ENCODE assay signal across 10 mouse cellular contexts in genomic region chr9:110726867-110727266, GRCm38 (mm10). TPM values are rescaled to one million over a fixed set of nuclear protein-coding genes. Genes with fewer than 3 reads are reported as not detected.
DNase-seq lines count a peak whose midpoint lies in the region; ATAC-seq and TF ChIP-seq lines count a peak whose summit lies in the region.
"Had no signal": no experiment of that assay in that cellular context is flagged by ENCODE, and none has a peak within 500 bp of the region (broad histone marks: within the 10 kb centered on the region; RNA-seq: fewer than 3 reads in every experiment).

No protein-coding gene starts in this region.

- no peaks in the 10 kb centered on the region for H3K9me3 ChIP-seq in midbrain, embryonic 12.5 days

- H3K27me3 ChIP-seq in cerebellum, adult 2 months (ENCODE audit: control insufficient read depth, insufficient read depth, low read length): no peaks in the 10 kb centered on the region
- H3K27me3 ChIP-seq in thymus, adult 2 months (ENCODE audit: control insufficient read depth, insufficient read depth, low read length): no peaks in the 10 kb centered on the region; the same call in 1 of the 2 replicates
- H3K27me3 ChIP-seq in midbrain, embryonic 12.5 days: peaks cover 62% of the 10 kb centered on the region

- peak overlapping the region; percentile 34; the same call in 1 of the 2 replicates for H3K9ac ChIP-seq in midbrain, embryonic 12.5 days (replicated peaks)

- TF ChIP-seq POLR2A in cerebellum, adult 2 months (IDR thresholded peaks at IDR 0.05; ENCODE audit: borderline replicate concordance, insufficient read depth, low read length): no peak
- TF ChIP-seq POLR2A in thymus, adult 2 months (IDR thresholded peaks at IDR 0.05; ENCODE audit: control insufficient read depth, extremely low read depth, insufficient read depth, low read length, poor library complexity): no peak

- H3K4me2 ChIP-seq in midbrain, embryonic 12.5 days (replicated peaks): peak overlapping the region; percentile 45

- H3K27ac ChIP-seq in cerebellum, adult 2 months (ENCODE audit: insufficient read depth, low read length): no peak overlapping the region
- H3K27ac ChIP-seq in thymus, adult 2 months (ENCODE audit: control insufficient read depth, insufficient read depth, low read length): no peak overlapping the region
- H3K27ac ChIP-seq in midbrain, embryonic 12.5 days (replicated peaks): no peak overlapping the region

- H3K36me3 ChIP-seq in thymus, adult 2 months (ENCODE audit: control insufficient read depth, insufficient read depth, low read length): no peaks in the 10 kb centered on the region
- peaks cover 16% of the 10 kb centered on the region; the same call in 1 of the 2 replicates for H3K36me3 ChIP-seq in midbrain, embryonic 12.5 days

- peak overlapping the region; percentile 8 for H3K4me3 ChIP-seq in cerebellum, adult 2 months (replicated peaks; ENCODE audit: insufficient read depth, low read depth, low read length)
- H3K4me3 ChIP-seq in thymus, adult 2 months (ENCODE audit: control insufficient read depth, insufficient read depth, low read length): peak overlapping the region; percentile 3; the same call in 1 of the 2 replicates
- H3K4me3 ChIP-seq in midbrain, embryonic 12.5 days: peak overlapping the region; percentile 26

- ATAC-seq in midbrain, embryonic 12.5 days (ENCODE audit: low FRiP score, low read depth): no peak

- peaks cover 13% of the 10 kb centered on the region for H3K4me1 ChIP-seq in cerebellum, adult 2 months (ENCODE audit: control insufficient read depth, insufficient read depth, low read length)
- peaks cover 15% of the 10 kb centered on the region for H3K4me1 ChIP-seq in thymus, adult 2 months (replicated peaks; ENCODE audit: control insufficient read depth, insufficient read depth, low read length)
- peaks cover 22% of the 10 kb centered on the region for H3K4me1 ChIP-seq in midbrain, embryonic 12.5 days

- DNase-seq in cerebellum, adult 2 months: no peak
- no peak for DNase-seq in cerebellum, adult 11-12 months
- DNase-seq in thymus, adult 2 months: peak; percentile 29
- DNase-seq in thymus, adult 18-20 months: no peak
- no peak for DNase-seq in spleen, adult 12 weeks (ENCODE audit: low spot score)
- no peak for DNase-seq in liver
- no peak for DNase-seq in frontal cortex, postnatal 14 days (ENCODE audit: low spot score in 2 of 2)
- DNase-seq: adrenal gland, adult 8-10 months; kidney, postnatal 25 days had no signal

- WGBS in cerebellum, adult 2 months: 15% methylated on average over 33 of the region's 33 CpGs
- 3% methylated on average over 33 of the region's 33 CpGs for WGBS in thymus, adult 2 months
- 14% methylated on average over 32 of the region's 33 CpGs for WGBS in midbrain, embryonic 12.5 days

- no peak for TF ChIP-seq CTCF in cerebellum, adult 2 months (IDR thresholded peaks at IDR 0.05; ENCODE audit: borderline replicate concordance, insufficient read depth, low read depth, low read length)
- no peak for TF ChIP-seq CTCF in thymus, adult 2 months (IDR thresholded peaks at IDR 0.05; ENCODE audit: borderline replicate concordance, control insufficient read depth, extremely low read depth, insufficient read depth, low read length, poor library complexity)

RNA-seq across cellular contexts. Expression of gene Myl3, which starts 14.8 kb away (rescaled TPM):
- 0.43 and 0.51 TPM in 2 replicates for polyA plus RNA-seq in cerebellum, adult 2 months (2012; rRNA removed)
- 2.4 and 293 TPM in 2 replicates for polyA plus RNA-seq in thymus, adult 2 months (2012; rRNA removed)
- 1.2 and 1.3 TPM in 2 replicates for polyA plus RNA-seq in midbrain, embryonic 12.5 days (2016; fragmentation: Nextera tagmentation; extraction: Ambion mirVana)

RNA-seq across cellular contexts. Expression of gene Pth1r, which starts 20.1 kb away (rescaled TPM):
- polyA plus RNA-seq in cerebellum, adult 2 months (2012; rRNA removed): 12.5 and 12.9 TPM in 2 replicates
- 5.4 and 5.8 TPM in 2 replicates for polyA plus RNA-seq in thymus, adult 2 months (2012; rRNA removed)
- 32.8 and 35.7 TPM in 2 replicates for polyA plus RNA-seq in midbrain, embryonic 12.5 days (2016; fragmentation: Nextera tagmentation; extraction: Ambion mirVana)
